Mouse (Mus musculus): Measurements from ENCODE around the gene Hus1b. TPM values are rescaled to one million over a fixed set of nuclear protein-coding genes. Genes with fewer than 3 reads are reported as not detected.
A peak's percentile ranks its signal among the peaks of the same experiment; 100 is the strongest.

Hus1b gene
- polyA plus RNA-seq, 1 experiment: 0.58 TPM

GRCm38 (mm10) chr13:30978224-30978623 lies 30.7 kb upstream of the Hus1b start:
- TF ChIP-seq CTCF (IDR thresholded peaks at IDR 0.05; ENCODE audit: borderline replicate concordance, insufficient read depth, low read length) (no peak), POLR2A (IDR thresholded peaks at IDR 0.05; ENCODE audit: low read depth, low read length) (no peak)
- Histone ChIP-seq H3K4me3 (ENCODE audit: insufficient read depth, low read length) (no peak overlapping the region), H3K27ac (ENCODE audit: insufficient read depth, low read length) (no peak overlapping the region), H3K4me1 (ENCODE audit: control insufficient read depth, insufficient read depth, low read length) (no peaks in the 10 kb centered on the region)

- H3K4me3 ChIP-seq (ENCODE audit: insufficient read depth, low read length): no peak overlapping the region
- no peak for TF ChIP-seq CTCF (IDR thresholded peaks at IDR 0.05; ENCODE audit: borderline replicate concordance, insufficient read depth, low read length)
- no peak overlapping the region for H3K27ac ChIP-seq (ENCODE audit: insufficient read depth, low read length)
- no peaks in the 10 kb centered on the region for H3K4me1 ChIP-seq (ENCODE audit: control insufficient read depth, insufficient read depth, low read length)
Measured at GRCm38 (mm10) chr13:30976536-30977084, 29.1 kb upstream of the Hus1b start.

DNA sequence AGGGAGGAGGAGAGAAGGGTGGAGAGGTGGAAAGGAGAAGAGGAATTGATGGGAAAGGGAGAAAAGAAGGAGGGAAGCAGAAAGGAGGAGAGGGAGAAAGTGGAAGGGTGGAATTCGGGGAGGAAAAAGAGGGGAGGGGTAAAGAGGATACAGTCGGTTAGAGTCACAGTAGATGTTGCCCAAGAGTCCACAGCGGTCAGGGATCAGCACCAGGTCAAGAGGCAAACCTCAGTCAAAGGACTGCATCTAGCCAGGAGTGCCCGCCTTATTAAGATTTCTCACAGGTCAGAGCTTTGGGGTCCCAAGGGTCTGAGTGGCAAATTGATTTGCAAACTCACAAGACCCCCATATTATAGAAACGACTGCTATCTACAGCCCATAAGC lies 26.7 kb upstream of the Hus1b start:
- Histone ChIP-seq H3K27ac (ENCODE audit: insufficient read depth, low read length) (no peak overlapping the region), H3K4me1 (ENCODE audit: control insufficient read depth, insufficient read depth, low read length) (no peaks in the 10 kb centered on the region), H3K4me3 (ENCODE audit: insufficient read depth, low read length) (peak overlapping the region; percentile 89)
- TF ChIP-seq POLR2A (IDR thresholded peaks at IDR 0.05; ENCODE audit: low read depth, low read length) (no peak), CTCF (IDR thresholded peaks at IDR 0.05; ENCODE audit: borderline replicate concordance, insufficient read depth, low read length) (no peak)

DNA sequence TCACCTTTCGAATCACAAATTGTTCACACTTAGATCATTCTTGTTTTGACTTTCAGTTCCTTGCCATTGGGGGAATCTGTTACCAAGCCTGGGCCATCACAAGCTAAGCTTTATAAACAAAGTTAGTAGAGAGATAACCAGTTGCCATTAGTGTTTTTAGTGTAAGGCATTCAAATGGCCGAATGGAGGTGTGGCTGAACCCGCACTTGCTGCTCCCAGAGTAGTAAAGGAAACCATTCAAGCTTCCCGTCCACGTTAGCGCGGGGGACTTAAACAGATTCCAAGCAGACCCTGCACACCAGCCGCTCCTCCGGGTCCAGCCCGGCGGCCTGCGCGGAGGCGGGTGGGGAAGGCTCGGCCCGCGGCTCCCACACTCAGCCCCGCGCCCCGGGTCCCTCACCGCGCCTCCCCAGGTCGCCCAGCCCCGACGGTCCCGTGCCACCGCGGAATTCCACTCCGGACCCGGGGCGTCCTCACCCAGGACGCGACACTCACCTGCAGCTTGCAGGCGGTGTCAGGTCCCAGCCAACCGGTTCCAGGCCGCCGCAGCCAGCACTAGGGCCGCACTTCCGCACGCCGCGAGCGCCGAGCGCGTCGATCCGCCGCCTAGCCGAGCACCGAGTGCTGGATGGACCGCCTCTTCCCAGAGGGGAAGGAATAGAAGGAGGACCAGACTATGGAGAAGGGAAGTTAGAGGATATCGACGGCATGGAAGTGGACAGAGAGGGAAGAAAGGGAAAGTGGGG lies 26.1 kb upstream of the Hus1b start, which contains the start of the genes Exoc2 and Gm5447:
Gene Exoc2, minus strand, starts transcription at position 593 of the 746 bp plus-strand sequence.
Gene Gm5447, plus strand, starts transcription at position 704 of the 746 bp plus-strand sequence.
- Histone ChIP-seq H3K4me3 (ENCODE audit: insufficient read depth, low read length) (peak within 1 kb of the TSS; percentile 89), H3K4me1 (ENCODE audit: control insufficient read depth, insufficient read depth, low read length) (no peaks in the 10 kb centered on the region), H3K27ac (ENCODE audit: insufficient read depth, low read length) (peak within 1 kb of the TSS; percentile 59)
- peak; percentile 87 for TF ChIP-seq POLR2A (IDR thresholded peaks at IDR 0.05; ENCODE audit: low read depth, low read length)
- no peak for TF ChIP-seq CTCF (IDR thresholded peaks at IDR 0.05; ENCODE audit: borderline replicate concordance, insufficient read depth, low read length)

GRCm38 (mm10) chr13:30972102-30972501 lies 24.5 kb upstream of the Hus1b start:
- no peak overlapping the region for H3K27ac ChIP-seq (ENCODE audit: insufficient read depth, low read length)
- TF ChIP-seq POLR2A (IDR thresholded peaks at IDR 0.05; ENCODE audit: low read depth, low read length) (0 out of 2 replicates have a peak, but pooled peaks have one; percentile 15), CTCF (IDR thresholded peaks at IDR 0.05; ENCODE audit: borderline replicate concordance, insufficient read depth, low read length) (no peak)

DNA sequence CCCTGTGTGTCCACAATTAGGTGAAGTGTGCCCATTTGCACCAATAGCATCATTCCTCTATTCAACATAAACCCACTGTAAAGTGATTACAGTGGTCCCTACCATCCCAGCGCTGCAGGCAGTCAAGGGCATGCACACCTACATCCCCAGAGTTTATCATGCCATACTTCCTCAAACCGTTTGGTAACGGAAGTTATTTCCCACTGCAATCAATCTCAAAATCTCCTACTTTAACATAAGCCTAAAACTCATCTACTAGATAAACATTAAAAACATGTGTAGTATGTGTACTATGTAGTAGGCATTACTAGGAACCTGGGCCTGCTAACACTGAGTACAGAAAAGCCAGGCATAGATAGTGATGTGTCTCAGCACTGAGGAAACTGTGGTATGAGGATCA lies 23.5 kb upstream of the Hus1b start:
- no peak overlapping the region for H3K27ac ChIP-seq (ENCODE audit: insufficient read depth, low read length)
- H3K4me3 ChIP-seq (ENCODE audit: insufficient read depth, low read length): no peak overlapping the region
- no peaks in the 10 kb centered on the region for H3K4me1 ChIP-seq (ENCODE audit: control insufficient read depth, insufficient read depth, low read length)
- TF ChIP-seq POLR2A (IDR thresholded peaks at IDR 0.05; ENCODE audit: low read depth, low read length) (no peak), CTCF (IDR thresholded peaks at IDR 0.05; ENCODE audit: borderline replicate concordance, insufficient read depth, low read length) (no peak)

More at GRCm38 (mm10) chr13:30972102-30972501, 24.5 kb upstream of the Hus1b start:
- Histone ChIP-seq H3K4me3 (ENCODE audit: insufficient read depth, low read length) (no peak overlapping the region), H3K4me1 (ENCODE audit: control insufficient read depth, insufficient read depth, low read length) (no peaks in the 10 kb centered on the region)

DNA sequence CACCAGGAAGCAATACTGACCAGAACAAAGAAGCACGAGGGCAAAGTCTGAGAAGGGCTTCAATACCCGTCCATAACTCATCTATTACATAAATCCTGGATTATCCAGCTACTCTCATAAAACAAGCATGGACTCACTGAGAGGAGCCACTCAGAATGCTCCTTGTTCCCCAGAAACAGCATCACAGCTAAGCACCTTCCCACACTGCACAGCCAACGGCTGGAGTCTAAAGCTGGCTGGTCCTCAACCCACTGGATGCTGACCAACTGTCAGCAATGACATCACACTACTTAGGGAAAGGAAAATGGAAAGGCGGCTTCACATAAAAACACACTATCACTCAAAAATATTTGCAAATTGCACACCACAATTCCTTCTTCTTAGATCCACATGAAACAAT lies 20.8 kb upstream of the Hus1b start:
- Histone ChIP-seq H3K27ac (ENCODE audit: insufficient read depth, low read length) (no peak overlapping the region), H3K4me3 (ENCODE audit: insufficient read depth, low read length) (no peak overlapping the region), H3K4me1 (ENCODE audit: control insufficient read depth, insufficient read depth, low read length) (no peaks in the 10 kb centered on the region)
- TF ChIP-seq POLR2A (IDR thresholded peaks at IDR 0.05; ENCODE audit: low read depth, low read length): no peak
- TF ChIP-seq CTCF (IDR thresholded peaks at IDR 0.05; ENCODE audit: borderline replicate concordance, insufficient read depth, low read length): no peak

DNA sequence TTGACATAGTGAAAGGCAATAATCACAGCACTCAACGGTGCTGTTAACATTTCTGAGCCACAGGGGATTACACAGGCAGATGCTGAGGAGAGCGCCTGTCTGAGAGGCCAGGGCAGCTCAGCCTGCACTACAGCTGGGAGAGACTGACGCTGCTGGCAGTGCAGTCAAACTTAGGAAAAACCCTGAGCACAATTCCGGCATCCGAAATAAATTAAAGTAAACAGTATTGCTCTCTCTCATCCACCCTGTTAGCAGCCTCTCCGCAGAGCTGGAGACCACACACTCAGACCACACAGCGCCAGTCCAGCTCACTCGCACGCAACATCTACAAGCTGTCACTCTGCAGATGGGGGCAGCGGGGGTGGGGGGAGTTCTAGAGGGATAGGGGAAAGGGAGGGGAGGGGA lies 18.9 kb upstream of the Hus1b start:
- no peak overlapping the region for H3K27ac ChIP-seq (ENCODE audit: insufficient read depth, low read length)
- H3K4me1 ChIP-seq (ENCODE audit: control insufficient read depth, insufficient read depth, low read length): no peaks in the 10 kb centered on the region
- H3K4me3 ChIP-seq (ENCODE audit: insufficient read depth, low read length): no peak overlapping the region
- no peak for TF ChIP-seq POLR2A (IDR thresholded peaks at IDR 0.05; ENCODE audit: low read depth, low read length)
- TF ChIP-seq CTCF (IDR thresholded peaks at IDR 0.05; ENCODE audit: borderline replicate concordance, insufficient read depth, low read length): no peak

- TF ChIP-seq CTCF (IDR thresholded peaks at IDR 0.05; ENCODE audit: borderline replicate concordance, insufficient read depth, low read length): no peak
- TF ChIP-seq POLR2A (IDR thresholded peaks at IDR 0.05; ENCODE audit: low read depth, low read length): no peak
- Histone ChIP-seq H3K4me1 (ENCODE audit: control insufficient read depth, insufficient read depth, low read length) (no peaks in the 10 kb centered on the region), H3K4me3 (ENCODE audit: insufficient read depth, low read length) (no peak overlapping the region), H3K27ac (ENCODE audit: insufficient read depth, low read length) (no peak overlapping the region)
Measured at GRCm38 (mm10) chr13:30961932-30962331, 14.4 kb upstream of the Hus1b start.

DNA sequence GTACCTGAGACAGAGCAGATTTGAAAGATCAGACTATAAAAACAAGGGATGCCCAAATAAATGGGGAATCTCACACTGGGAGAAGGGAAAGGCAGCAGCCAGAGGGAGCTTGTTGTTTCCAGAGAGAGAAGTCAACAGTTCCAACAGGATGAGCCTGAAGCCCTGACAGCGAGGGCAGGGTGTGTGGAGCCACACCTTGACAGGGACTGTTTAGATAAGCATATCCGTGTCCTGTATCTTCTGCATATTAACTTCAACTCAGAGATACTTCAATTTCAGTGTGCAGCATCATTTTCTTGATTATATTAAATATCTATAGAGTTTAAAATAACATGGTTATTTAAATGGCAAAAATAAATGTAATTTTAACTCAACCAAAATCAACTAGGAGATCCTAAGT lies 13.2 kb upstream of the Hus1b start:
- TF ChIP-seq CTCF (IDR thresholded peaks at IDR 0.05; ENCODE audit: borderline replicate concordance, insufficient read depth, low read length) (no peak), POLR2A (IDR thresholded peaks at IDR 0.05; ENCODE audit: low read depth, low read length) (no peak)
- H3K4me1 ChIP-seq (ENCODE audit: control insufficient read depth, insufficient read depth, low read length): no peaks in the 10 kb centered on the region
- H3K27ac ChIP-seq (ENCODE audit: insufficient read depth, low read length): no peak overlapping the region
- H3K4me3 ChIP-seq (ENCODE audit: insufficient read depth, low read length): no peak overlapping the region

All from embryonic fibroblast, embryonic 13.5 days (primary cell).